Mouse (Mus musculus): Measurements from ENCODE around the gene Vmn2r80.
A peak's percentile ranks its signal among the peaks of the same experiment; 100 is the strongest.
"Not testable (repeated sequence)": the region's sequence is repeated elsewhere in the genome, so short reads cannot be mapped to it uniquely, and the experiment has no call there.

Gene Vmn2r80

DNA sequence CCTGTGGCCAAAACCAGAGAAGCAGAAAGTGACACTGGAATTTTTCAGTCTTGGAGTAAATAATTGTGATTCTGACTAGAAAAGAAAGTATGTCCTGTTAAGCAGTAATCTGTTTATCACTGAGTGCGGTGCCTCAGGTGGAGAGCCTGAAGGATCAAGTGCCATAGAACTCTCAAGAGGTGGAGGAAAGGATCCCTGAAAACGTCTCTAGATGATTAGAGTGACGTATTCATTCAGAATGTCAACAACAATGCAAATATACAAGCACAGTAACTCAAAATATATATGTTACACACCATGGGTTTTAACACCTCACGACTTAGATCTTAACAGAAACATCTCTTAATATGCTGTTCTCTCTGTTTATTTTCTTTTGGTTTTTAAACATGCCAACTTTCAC, at the start of gene Vmn2r80:
TSS of gene Vmn2r80 (plus strand) at position 301 of the 400 bp plus-strand sequence.
- DNase-seq (ENCODE audit: low read depth, low spot score): not testable (repeated sequence)

DNA sequence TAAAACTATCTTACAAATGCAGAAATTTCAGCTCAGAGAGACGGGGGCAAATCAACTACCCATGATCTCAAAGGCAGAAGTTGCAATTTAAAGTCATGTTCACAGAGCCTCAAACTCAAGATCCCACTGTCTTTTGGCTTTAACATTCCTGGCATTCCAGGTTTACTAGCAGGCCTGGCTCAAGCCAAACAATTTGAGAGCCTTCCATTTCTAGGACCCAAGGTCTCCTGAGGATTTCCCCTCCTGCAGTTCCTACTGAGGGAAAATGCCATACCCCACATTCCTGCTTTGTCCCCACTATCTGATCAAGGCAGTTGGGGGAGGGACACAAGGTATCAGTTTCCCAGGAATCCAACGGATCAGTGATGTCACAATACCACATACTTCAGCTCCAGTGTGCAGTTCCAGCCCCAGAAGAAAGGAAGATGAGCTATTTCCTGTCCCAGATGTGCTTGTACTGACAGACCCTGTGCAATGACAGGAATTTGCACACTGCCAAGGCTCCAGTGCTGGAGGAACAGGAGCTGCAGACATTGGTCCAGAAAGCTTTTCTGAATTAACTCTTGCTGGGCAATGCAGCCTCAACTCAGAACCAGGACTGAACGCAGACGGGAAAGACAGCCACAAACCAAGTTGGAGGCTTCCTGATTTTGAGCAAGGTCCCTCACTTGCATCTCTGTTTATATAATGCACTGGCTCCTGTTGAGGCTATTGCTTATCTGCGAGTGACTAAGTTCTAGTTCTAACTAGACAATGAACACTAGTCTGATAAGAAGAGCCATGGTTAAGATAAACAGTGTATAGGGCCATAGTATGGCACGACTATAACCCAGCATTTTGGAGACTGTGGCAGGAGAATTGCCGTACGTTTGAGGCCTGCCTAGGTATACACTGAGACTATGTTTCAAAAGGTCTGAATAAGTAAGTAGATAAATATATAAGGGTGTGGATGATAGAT, 42.0 kb upstream of the Vmn2r80 start:
- DNase-seq (ENCODE audit: low read depth, low spot score): no peak

DNA sequence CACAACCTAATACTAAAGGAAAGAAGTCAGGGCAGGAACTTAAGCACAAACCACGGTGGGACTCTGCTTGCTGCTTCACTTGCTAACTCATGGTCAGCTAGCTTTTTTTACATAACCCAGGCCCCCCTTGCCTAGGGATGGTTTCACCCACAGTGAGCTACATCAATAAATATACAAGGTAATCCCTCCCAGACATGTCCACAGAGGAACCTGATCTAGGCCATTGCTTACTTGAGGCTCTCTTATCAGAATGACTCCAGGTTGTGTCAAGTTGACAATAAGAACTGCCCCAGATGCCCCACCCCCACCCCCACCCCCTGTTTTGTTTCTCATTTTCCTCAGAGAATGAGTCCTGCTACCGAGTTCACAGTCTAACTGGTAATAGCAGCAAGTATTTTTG, 41.0 kb upstream of the Vmn2r80 start:
- no peak for DNase-seq (ENCODE audit: low read depth, low spot score)

DNA sequence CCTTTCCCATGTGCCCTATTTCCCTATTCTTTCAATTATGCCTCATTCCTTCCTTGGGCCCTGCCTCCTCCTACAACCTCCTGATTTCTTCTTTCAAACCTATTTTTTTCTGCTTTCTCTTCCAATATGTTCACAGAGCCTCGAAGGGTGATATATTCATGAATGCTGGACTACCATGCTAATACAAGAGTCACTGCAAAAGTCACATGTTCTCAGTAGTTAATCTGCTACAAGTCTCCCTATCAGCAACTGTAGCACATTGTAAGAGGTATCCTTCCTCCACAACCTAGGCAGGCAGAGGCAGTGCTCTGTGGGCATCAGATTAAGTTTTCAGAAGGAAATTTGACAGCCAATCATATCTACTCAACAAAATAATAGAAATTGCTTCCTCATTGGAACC, 39.4 kb upstream of the Vmn2r80 start:
- DNase-seq (ENCODE audit: low read depth, low spot score): no peak

DNA sequence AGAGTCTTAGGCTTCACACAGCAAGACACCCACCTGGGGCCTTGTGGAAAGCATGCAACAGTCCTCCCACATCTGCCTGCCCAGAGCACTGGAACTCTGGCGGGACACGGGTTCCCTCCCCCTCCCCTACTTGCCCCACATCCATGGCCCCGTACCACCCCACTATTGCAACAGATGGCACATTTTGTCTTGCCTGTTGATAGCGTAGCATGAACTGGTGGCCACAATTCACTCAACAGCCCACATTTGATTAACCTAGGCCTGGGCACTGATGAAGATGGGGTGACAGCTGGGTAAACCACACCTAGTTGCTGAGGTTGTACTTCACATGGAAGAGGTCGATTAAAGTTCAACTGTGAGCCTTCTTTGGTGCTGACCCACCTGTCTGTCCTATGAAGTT, 38.1 kb upstream of the Vmn2r80 start:
- DNase-seq (ENCODE audit: low read depth, low spot score): no peak

DNA sequence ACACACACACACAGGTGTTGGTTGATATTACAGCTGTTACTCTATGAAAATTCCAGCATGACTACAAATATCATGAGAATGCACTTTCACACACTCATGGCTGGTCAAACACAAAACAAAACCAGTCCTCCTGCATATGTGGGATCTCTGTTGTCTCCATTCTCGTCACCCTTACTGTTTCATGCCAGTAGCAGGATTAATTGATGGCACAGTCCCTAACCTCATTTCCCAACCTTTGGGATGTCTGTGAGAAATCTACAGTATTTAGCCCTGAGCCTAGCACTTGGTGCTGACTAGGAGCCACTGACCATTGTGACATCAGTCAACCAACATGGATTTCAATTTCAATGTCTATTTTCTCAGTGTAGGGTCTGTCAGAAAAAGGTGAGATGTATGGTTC, 33.5 kb upstream of the Vmn2r80 start:
- DNase-seq (ENCODE audit: low read depth, low spot score): no peak

DNA sequence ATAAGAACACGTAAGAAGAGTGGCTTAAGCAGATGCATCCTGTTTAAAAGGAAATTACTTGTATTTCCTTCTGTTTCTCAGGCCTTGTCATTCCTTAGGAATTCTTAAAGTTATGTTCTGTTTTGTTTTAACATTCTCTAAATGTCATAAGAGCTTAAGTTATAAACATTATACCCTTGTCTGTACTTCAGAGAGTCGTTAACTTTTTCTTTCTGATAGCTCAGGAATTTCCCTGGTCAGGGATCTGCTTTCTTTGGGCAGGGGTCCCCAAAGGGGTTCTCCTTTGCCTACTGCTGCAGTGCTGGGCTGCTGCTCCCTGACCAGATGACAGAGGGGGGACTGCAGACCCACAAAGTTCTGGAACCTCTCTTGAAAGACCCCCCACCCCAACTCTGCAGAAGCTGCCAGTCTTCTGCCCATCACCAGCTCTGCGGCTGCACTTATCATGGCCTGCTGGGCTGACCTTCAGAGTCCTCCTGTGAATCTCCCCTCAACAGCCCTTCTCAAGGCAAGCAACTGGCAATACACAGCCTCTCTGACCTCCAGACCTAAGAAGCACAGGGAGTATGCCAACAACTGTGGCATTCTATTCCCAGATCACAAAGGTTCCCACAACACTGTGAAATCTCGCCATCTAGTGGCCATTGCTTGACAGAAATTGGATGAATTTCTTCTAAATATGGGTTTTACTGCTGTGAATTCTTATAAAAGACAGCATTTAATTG, 32.3 kb upstream of the Vmn2r80 start:
- DNase-seq (ENCODE audit: low read depth, low spot score): peak; percentile 25

DNA sequence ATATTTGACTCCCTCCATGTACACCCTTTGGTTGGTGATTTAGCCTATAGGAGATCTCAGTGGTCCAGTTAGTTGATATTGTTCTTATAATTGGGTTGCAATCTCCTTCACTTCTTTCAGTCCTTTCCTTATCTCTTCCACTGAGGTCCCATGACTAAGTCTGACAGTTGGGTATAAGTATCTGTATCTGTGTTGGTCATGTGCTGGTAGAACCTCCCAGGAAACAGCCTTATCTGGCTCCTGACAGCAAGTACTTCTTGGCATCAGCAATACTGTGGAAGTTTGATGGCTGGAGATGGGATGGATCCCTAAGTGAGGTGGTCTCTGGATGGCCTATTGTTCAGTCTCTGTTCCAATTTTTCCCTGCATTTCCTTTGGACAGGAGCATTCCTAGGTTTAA, 3.0 kb downstream of the Vmn2r80 start:
- DNase-seq (ENCODE audit: low read depth, low spot score): no peak

DNA sequence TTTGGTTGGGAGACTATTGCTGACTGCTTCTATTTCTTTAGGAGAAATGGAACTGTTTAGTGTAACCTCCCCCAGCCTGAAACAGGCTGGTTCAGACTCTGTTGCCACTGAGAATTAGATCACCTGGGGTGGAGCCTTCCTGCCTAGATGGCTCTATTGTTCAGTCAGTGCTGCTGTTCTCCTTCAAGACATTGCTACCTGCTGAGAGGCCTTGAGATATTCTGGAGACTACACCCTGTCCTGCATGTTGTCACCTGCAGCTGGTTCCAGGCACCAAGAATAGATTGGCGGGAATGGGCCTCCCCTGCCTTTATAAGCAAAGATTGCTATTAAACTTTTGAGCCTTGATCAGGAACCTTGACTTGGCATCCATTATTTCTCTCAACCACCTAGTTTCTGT, 51.4 kb downstream of the Vmn2r80 start:
- not testable (repeated sequence) for DNase-seq (ENCODE audit: low read depth, low spot score)

DNA sequence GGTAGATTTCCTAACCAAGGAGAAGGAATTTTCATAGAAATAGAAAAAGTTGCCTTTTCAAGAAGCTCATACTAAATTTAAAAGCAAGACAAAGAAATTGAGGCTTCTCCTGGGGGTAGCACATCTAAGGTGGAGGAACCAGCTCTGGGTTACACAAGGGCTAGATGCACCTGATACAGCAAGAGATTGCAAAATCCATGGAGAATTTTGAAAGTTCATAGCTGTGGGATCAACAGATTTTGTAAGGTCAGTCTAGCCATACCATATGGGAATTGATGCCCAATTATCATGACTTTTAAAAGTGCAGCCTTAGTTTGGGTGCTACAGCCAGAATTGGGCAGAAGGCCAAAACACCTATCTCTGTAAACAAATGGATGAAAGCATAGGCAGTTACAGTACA, 71.9 kb downstream of the Vmn2r80 start:
- no peak for DNase-seq (ENCODE audit: low read depth, low spot score)

DNA sequence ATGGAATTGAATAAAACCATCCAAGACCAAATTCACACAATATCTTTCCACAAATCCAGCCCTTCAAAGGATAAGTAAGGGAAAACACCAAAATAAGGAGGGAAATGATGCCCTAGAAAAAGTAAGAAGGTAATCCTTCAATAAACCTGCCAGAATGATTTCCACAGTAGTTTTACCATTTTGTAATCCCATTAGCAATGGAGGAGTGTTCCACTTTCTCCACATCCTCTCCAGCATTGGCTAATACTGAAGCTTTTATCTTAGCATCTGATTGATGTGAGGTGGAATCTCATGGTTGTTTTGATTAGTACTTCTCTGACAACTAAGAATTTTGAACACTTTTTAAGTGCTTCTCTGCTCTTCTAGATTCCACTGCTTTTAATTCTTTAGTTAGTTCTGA, 73.0 kb downstream of the Vmn2r80 start:
- no peak for DNase-seq (ENCODE audit: low read depth, low spot score)

DNA sequence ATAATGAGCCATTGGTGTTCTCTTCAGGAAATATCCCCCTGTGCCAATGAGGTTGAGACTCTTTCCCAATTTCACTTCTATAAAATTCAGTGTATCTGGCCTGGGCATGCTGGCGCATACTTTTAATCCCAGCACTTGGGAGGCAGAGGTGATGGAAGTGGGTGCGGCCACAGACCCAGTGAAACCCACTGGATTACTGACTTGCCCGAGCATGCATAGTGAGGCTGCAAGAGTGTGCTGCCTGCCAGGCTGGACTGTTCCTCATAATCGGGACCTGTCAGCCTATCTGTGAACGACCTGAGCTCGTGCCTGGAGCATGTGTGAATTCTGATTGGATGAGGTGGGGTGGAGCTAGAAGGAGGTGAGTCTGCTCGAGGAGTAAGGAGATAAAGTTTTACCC, 73.6 kb downstream of the Vmn2r80 start:
- no peak for DNase-seq (ENCODE audit: low read depth, low spot score)

All from skeletal muscle tissue, adult 2 months (tissue).